Mouse (Mus musculus) midbrain, embryonic 13.5 days (tissue): ENCODE measurements around the gene Marf1. TPM values are rescaled to one million over a fixed set of nuclear protein-coding genes. Genes with fewer than 3 reads are reported as not detected.

ENCODE experiments used
- ATAC-seq: fragments of 200-750 bp; cut with Nextera tagmentation; 2 replicates; pipeline ENCODE4 v1.8.0; 2017; ENCODE audit warnings: mild to moderate bottlenecking, moderate TSS enrichment, moderate library complexity
- H3K27ac ChIP-seq: fragments of 300-500 bp; sonication (generic); 2 replicates; pipeline ENCODE4 v1.5.1; 2015; ENCODE audit warnings: inconsistent platforms, mild to moderate bottlenecking, moderate library complexity
- H3K27me3 ChIP-seq: fragments of 300-500 bp; sonication (generic); 2 replicates; pipeline ENCODE4 v1.6.1; 2015; ENCODE audit warnings: mild to moderate bottlenecking, inconsistent platforms
- H3K36me3 ChIP-seq: fragments of 300-500 bp; sonication (generic); 2 replicates; pipeline ENCODE4 v1.6.1; 2015; ENCODE audit warnings: mild to moderate bottlenecking, inconsistent platforms
- H3K4me1 ChIP-seq: fragments of 300-500 bp; sonication (generic); replicated peaks from 2 replicates; pipeline ENCODE4 v1.6.1; 2015; ENCODE audit warnings: inconsistent platforms
- H3K4me2 ChIP-seq: fragments of 300-500 bp; sonication (generic); replicated peaks from 2 replicates; pipeline ENCODE4 v1.6.1; 2015; ENCODE audit warnings: moderate library complexity, mild to moderate bottlenecking, inconsistent platforms
- H3K4me3 ChIP-seq: fragments of 300-500 bp; sonication (generic); replicated peaks from 2 replicates; pipeline ENCODE4 v1.5.1; 2015; ENCODE audit warnings: mild to moderate bottlenecking, inconsistent platforms
- H3K9ac ChIP-seq: fragments of 300-500 bp; sonication (generic); replicated peaks from 2 replicates; pipeline ENCODE4 v1.6.1; 2015; ENCODE audit warnings: mild to moderate bottlenecking, inconsistent platforms
- H3K9me3 ChIP-seq: fragments of 300-500 bp; sonication (generic); 2 replicates; pipeline ENCODE4 v1.6.1; 2016; ENCODE audit warnings: mild to moderate bottlenecking, inconsistent platforms
- WGBS: fragments of 180-500 bp; shearing (Covaris S2); methylation state at CpG from one replicate; pipeline ENCODE4 v1.1.7; 2015; 5-methylcytosine and 5-hydroxymethylcytosine counted together
- polyA plus RNA-seq: library from polyadenylated mRNA; unstranded; fragments of >200 nt; fragmentation: Nextera tagmentation; extraction: Ambion mirVana; gene quantifications from 2 replicates; pipeline ENCODE4 v1.2.1, GENCODE M21; 2015

The Marf1 gene
- polyA plus RNA-seq: 18.3 and 18.9 TPM in 2 replicates

- peak; percentile 82 for ATAC-seq
- WGBS: under 1% methylated on average over 43 of the region's 43 CpGs
- H3K9me3 ChIP-seq: no peaks in the 10 kb centered on the region
Measured at GRCm38 (mm10) chr16:14162988-14163416, at the start of gene Marf1, which contains the start of gene Nde1. TSS of gene Marf1 (minus strand) at chr16:14163351. TSS of gene Nde1 (plus strand) at chr16:14163275.

DNA sequence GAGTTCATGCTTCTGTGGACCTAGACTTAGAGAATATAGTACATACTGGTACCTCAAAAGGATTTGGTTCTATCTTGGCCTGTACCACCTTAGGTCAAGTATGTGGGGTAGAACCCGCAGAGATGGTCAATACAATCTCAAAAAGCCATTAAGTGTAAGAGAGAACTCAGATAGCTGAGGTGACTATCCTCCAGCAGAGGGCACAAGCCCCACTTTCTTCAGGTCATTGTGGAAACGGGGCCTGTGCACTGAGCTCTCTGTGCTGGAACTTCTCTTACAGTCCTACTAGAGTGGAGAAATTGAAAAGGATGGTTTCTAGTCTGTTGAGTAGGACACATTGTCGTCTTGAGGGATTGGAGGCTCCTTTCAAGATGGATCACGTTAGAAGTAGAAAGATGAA, 35.6 kb upstream of the Marf1 start:
- Histone ChIP-seq H3K4me2 (no peak overlapping the region), H3K4me1 (no peaks in the 10 kb centered on the region), H3K27me3 (no peaks in the 10 kb centered on the region), H3K36me3 (no peaks in the 10 kb centered on the region), H3K9me3 (no peaks in the 10 kb centered on the region), H3K27ac (no peak overlapping the region), H3K4me3 (no peak overlapping the region), H3K9ac (no peak overlapping the region)
- ATAC-seq: no peak
- 81% methylated on average over 4 of the region's 4 CpGs for WGBS

More at GRCm38 (mm10) chr16:14162988-14163416, at the start of gene Marf1, which contains the start of gene Nde1:
- peak within 1 kb of the TSS; percentile 61 for H3K27ac ChIP-seq
- H3K27me3 ChIP-seq: no peaks in the 10 kb centered on the region
- peaks cover 33% of the 10 kb centered on the region for H3K4me1 ChIP-seq
- H3K9ac ChIP-seq: peak within 1 kb of the TSS; percentile 85
- peak within 1 kb of the TSS; percentile 67 for H3K4me3 ChIP-seq
- no peaks in the 10 kb centered on the region for H3K36me3 ChIP-seq
- peak within 1 kb of the TSS; percentile 83 for H3K4me2 ChIP-seq

DNA sequence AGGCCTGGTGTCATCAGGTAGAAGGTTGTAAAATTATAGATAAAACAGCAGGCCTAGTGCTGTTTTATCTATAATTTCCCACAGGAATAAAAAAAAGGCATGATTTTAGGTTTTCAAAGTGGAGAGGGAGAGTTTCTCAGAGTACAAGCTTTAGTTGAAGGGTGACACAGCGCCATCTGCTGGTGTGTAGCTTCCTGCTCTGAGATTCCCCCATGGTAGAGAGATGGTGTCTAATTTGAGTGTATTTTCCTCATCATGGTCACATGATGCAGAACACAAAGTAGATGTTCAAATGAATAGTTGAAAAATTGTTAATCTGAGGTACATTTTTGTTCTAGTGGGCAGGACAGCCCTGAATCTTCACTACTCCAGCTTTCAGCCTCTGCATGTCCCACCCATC, 32.3 kb upstream of the Marf1 start:
- H3K9ac ChIP-seq: no peak overlapping the region
- no peak overlapping the region for H3K27ac ChIP-seq
- no peak for ATAC-seq
- H3K27me3 ChIP-seq: no peaks in the 10 kb centered on the region
- H3K4me2 ChIP-seq: no peak overlapping the region
- H3K4me1 ChIP-seq: no peaks in the 10 kb centered on the region
- H3K9me3 ChIP-seq: no peaks in the 10 kb centered on the region
- no peak overlapping the region for H3K4me3 ChIP-seq
- WGBS: 14% methylated on average over 1 of the region's 1 CpGs
- H3K36me3 ChIP-seq: peaks cover 25% of the 10 kb centered on the region

GRCm38 (mm10) chr16:14194164-14194950, 31.2 kb upstream of the Marf1 start:
- Histone ChIP-seq H3K4me3 (no peak overlapping the region), H3K9ac (no peak overlapping the region), H3K9me3 (no peaks in the 10 kb centered on the region), H3K27ac (no peak overlapping the region; the same call in 1 of the 2 replicates), H3K36me3 (peaks cover 35% of the 10 kb centered on the region), H3K27me3 (no peaks in the 10 kb centered on the region), H3K4me2 (no peak overlapping the region), H3K4me1 (no peaks in the 10 kb centered on the region)
- no peak for ATAC-seq
- WGBS: 44% methylated on average over 9 of the region's 9 CpGs

DNA sequence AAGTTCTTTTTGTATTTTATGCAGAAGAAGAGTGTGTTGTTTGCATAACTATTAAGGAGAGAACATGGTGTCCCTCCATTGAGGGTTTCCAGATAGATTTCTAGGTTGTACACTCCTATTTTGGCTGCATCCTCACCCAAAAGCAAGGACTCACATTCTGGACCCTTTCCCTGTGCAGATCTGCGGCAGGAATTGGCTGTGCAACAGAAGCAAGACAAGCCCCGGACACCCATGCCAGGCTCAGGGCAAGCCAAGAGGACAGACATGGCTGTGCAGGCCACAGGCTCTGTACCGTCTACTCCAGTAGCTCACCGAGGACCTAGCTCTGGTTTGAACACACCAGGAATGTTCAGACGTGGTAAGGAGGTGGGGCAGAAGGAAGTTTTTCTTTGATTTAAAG, 22.4 kb upstream of the Marf1 start:
- ATAC-seq: no peak
- Histone ChIP-seq H3K4me2 (no peak overlapping the region), H3K36me3 (peaks cover 78% of the 10 kb centered on the region), H3K27me3 (no peaks in the 10 kb centered on the region), H3K4me1 (no peaks in the 10 kb centered on the region), H3K27ac (no peak overlapping the region), H3K9me3 (no peaks in the 10 kb centered on the region), H3K4me3 (no peak overlapping the region), H3K9ac (no peak overlapping the region)
- 92% methylated on average over 5 of the region's 5 CpGs for WGBS

DNA sequence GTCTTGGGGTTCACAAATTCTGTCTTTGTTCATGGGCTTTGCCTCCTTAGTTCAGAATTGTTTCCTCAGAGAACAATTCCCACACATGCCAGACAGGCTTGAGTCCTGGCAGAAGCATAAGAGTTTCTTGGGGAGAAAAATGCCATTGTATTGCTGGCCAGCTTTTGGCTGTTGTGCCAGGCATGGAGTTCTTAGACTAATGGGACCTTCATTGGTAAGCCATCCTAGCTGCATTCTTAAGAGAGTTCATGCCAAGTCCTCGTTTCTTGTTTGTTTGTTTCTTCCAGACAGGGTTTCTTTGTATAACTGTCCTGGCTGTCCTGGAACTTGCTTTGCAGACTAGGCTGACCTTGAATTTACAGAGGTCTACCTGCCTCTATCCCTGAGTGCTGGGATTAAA, 20.7 kb upstream of the Marf1 start:
- Histone ChIP-seq H3K4me3 (no peak overlapping the region), H3K36me3 (peaks cover 65% of the 10 kb centered on the region), H3K9me3 (no peaks in the 10 kb centered on the region), H3K27me3 (no peaks in the 10 kb centered on the region), H3K4me2 (no peak overlapping the region), H3K27ac (no peak overlapping the region), H3K9ac (no peak overlapping the region), H3K4me1 (no peaks in the 10 kb centered on the region)
- WGBS: 69% methylated on average over 1 of the region's 1 CpGs
- no peak for ATAC-seq

- Histone ChIP-seq H3K9ac (no peak overlapping the region), H3K4me2 (no peak overlapping the region), H3K36me3 (peaks cover 64% of the 10 kb centered on the region), H3K4me1 (no peaks in the 10 kb centered on the region), H3K4me3 (no peak overlapping the region), H3K9me3 (no peaks in the 10 kb centered on the region), H3K27me3 (no peaks in the 10 kb centered on the region), H3K27ac (no peak overlapping the region)
- ATAC-seq: no peak
- WGBS: 96% methylated on average over 5 of the region's 5 CpGs
Measured at GRCm38 (mm10) chr16:14182360-14182759, 19.2 kb upstream of the Marf1 start.

DNA sequence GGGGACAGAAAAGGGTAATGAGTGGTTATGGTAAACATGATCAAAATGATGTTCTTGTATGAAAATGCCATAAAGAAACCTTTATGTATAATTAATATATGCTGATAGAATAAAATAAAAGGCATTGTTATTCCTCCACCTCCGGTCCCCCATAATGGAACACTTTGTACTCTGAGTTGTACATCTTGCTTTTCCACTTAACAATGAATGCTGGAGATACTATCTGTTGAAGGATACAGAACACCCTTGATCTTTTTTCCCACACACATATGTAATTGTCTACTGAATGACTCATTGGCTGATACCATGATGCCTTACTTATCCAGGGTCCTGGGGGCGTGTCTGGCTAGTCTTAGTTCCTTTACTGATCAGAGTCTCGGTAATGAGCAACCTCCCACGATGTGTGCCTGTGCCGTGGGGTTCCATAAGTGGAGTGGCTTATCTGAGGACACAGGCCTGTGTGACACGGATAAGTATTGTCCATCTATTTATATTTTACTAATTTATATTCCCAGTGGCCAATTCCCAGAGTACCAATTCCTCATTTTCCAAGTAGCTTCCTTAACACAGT, 17.1 kb upstream of the Marf1 start:
- peak; percentile 45; the same call in 1 of the 2 replicates for ATAC-seq
- WGBS: 88% methylated on average over 6 of the region's 6 CpGs
- Histone ChIP-seq H3K9ac (no peak overlapping the region), H3K4me1 (no peaks in the 10 kb centered on the region), H3K27me3 (no peaks in the 10 kb centered on the region), H3K36me3 (peaks cover 65% of the 10 kb centered on the region), H3K4me2 (no peak overlapping the region), H3K9me3 (no peaks in the 10 kb centered on the region), H3K27ac (no peak overlapping the region), H3K4me3 (no peak overlapping the region)

- Histone ChIP-seq H3K9ac (no peak overlapping the region), H3K27ac (no peak overlapping the region), H3K4me1 (no peaks in the 10 kb centered on the region), H3K4me2 (no peak overlapping the region), H3K4me3 (no peak overlapping the region), H3K36me3 (peaks cover 68% of the 10 kb centered on the region), H3K9me3 (no peaks in the 10 kb centered on the region), H3K27me3 (no peaks in the 10 kb centered on the region)
- 82% methylated on average over 3 of the region's 3 CpGs for WGBS
- ATAC-seq: no peak
Measured at GRCm38 (mm10) chr16:14178041-14178440, 14.9 kb upstream of the Marf1 start.

DNA sequence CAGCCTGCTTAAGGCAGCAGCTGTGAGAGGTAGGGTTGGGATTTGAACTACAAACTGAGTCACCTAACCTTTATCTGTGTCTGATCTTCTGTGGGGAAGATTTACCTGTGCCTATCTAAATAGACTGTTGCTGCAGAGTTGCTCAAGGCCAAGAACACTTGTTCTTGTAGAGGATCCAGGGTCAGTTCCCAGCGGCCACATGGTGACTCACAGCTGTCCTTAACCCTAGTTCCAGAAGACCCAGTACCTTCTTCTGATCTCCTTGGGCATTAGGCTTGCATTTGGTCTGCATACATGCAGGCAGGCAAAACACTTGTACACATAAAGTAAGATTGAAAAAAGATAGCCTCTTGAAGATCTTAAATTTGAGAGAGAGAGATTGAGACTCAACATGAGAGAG, 6.6 kb upstream of the Marf1 start:
- WGBS: 93% methylated on average over 1 of the region's 1 CpGs
- no peaks in the 10 kb centered on the region for H3K27me3 ChIP-seq
- H3K4me1 ChIP-seq: peaks cover 9% of the 10 kb centered on the region
- no peaks in the 10 kb centered on the region for H3K9me3 ChIP-seq
- H3K4me2 ChIP-seq: no peak overlapping the region
- H3K4me3 ChIP-seq: no peak overlapping the region
- H3K9ac ChIP-seq: no peak overlapping the region
- ATAC-seq: no peak
- peaks cover 59% of the 10 kb centered on the region for H3K36me3 ChIP-seq
- H3K27ac ChIP-seq: no peak overlapping the region

GRCm38 (mm10) chr16:14166490-14166889, 3.3 kb upstream of the Marf1 start:
- Histone ChIP-seq H3K9ac (no peak overlapping the region), H3K9me3 (no peaks in the 10 kb centered on the region), H3K27me3 (no peaks in the 10 kb centered on the region), H3K4me2 (no peak overlapping the region), H3K27ac (no peak overlapping the region), H3K4me3 (no peak overlapping the region), H3K4me1 (peaks cover 27% of the 10 kb centered on the region), H3K36me3 (peaks cover 29% of the 10 kb centered on the region)
- no peak for ATAC-seq
- 95% methylated on average over 4 of the region's 4 CpGs for WGBS

DNA sequence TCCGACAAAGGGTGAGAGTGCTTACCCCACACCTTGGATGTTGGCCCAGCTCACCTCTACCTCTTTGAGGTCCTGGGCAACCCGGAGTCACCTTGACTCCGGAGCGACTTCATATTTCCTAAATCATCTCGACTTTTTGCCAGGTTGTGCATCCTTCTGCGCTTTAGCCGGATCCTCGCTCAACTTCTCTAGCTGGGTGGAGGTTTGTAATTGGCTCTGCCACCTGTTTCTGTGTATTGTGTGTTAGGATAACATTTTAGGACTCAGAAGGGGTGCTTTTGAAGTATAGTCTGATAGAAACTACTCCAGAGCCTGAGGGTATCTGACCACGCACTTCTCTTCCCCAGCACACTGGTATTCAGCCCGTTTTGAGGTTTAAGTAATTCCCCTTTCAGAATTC, 580 bp upstream of the Marf1 start:
- 4% methylated on average over 10 of the region's 10 CpGs for WGBS
- H3K4me1 ChIP-seq: peaks cover 27% of the 10 kb centered on the region
- H3K4me3 ChIP-seq: peak overlapping the region; percentile 67
- no peak for ATAC-seq
- no peaks in the 10 kb centered on the region for H3K9me3 ChIP-seq
- peaks cover 5% of the 10 kb centered on the region for H3K36me3 ChIP-seq
- no peaks in the 10 kb centered on the region for H3K27me3 ChIP-seq
- H3K9ac ChIP-seq: peak overlapping the region; percentile 85
- H3K4me2 ChIP-seq: peak overlapping the region; percentile 83
- H3K27ac ChIP-seq: no peak overlapping the region
